Mouse (Mus musculus) limb, embryonic 13.5 days (tissue): ENCODE data around the gene Cplx3. TPM values are rescaled to one million over a fixed set of nuclear protein-coding genes. Genes with fewer than 3 reads are reported as not detected.

Experiments used
- ATAC-seq: fragments of 200-750 bp; cut with Nextera tagmentation; 2 replicates; pipeline ENCODE4 v1.8.0; 2017; ENCODE audit warnings: low read depth, moderate number of reproducible peaks, moderate TSS enrichment; ENCODE audit not compliant: low FRiP score
- H3K27ac ChIP-seq: fragments of 300-500 bp; sonication (generic); 2 replicates; pipeline ENCODE4 v1.5.1; 2015; ENCODE audit warnings: inconsistent platforms, mild to moderate bottlenecking, moderate library complexity
- H3K27me3 ChIP-seq: fragments of 300-500 bp; sonication (generic); 2 replicates; pipeline ENCODE4 v1.6.1; 2015; ENCODE audit warnings: mild to moderate bottlenecking, inconsistent platforms
- H3K36me3 ChIP-seq: fragments of 300-500 bp; sonication (generic); 2 replicates; pipeline ENCODE4 v1.6.1; 2015; ENCODE audit warnings: inconsistent platforms, mild to moderate bottlenecking, moderate library complexity
- H3K4me1 ChIP-seq: fragments of 300-500 bp; sonication (generic); 2 replicates; pipeline ENCODE4 v1.6.1; 2015; ENCODE audit warnings: inconsistent platforms
- H3K4me2 ChIP-seq: fragments of 300-500 bp; sonication (generic); replicated peaks from 2 replicates; pipeline ENCODE4 v1.6.1; 2015; ENCODE audit warnings: inconsistent platforms, mild to moderate bottlenecking, moderate library complexity
- H3K4me3 ChIP-seq: fragments of 300-500 bp; sonication (generic); 2 replicates; pipeline ENCODE4 v1.5.1; 2015; ENCODE audit warnings: moderate library complexity, mild to moderate bottlenecking, inconsistent platforms
- H3K9ac ChIP-seq: fragments of 300-500 bp; sonication (generic); 2 replicates; pipeline ENCODE4 v1.6.1; 2015; ENCODE audit warnings: mild to moderate bottlenecking, inconsistent platforms
- H3K9me3 ChIP-seq: fragments of 300-500 bp; sonication (generic); 2 replicates; pipeline ENCODE4 v1.6.1; 2016; ENCODE audit warnings: inconsistent platforms
- WGBS: fragments of 180-500 bp; shearing (Covaris S2); methylation state at CpG from one replicate; pipeline ENCODE4 v1.1.7; 2015; 5-methylcytosine and 5-hydroxymethylcytosine counted together
- polyA plus RNA-seq: library from polyadenylated mRNA; unstranded; fragments of >200 nt; fragmentation: Nextera tagmentation; extraction: Ambion mirVana; gene quantifications from 2 replicates; pipeline ENCODE4 v1.2.1, GENCODE M21; 2015

The Cplx3 gene
- polyA plus RNA-seq, 1 experiment from 2014 or later: not detected

DNA sequence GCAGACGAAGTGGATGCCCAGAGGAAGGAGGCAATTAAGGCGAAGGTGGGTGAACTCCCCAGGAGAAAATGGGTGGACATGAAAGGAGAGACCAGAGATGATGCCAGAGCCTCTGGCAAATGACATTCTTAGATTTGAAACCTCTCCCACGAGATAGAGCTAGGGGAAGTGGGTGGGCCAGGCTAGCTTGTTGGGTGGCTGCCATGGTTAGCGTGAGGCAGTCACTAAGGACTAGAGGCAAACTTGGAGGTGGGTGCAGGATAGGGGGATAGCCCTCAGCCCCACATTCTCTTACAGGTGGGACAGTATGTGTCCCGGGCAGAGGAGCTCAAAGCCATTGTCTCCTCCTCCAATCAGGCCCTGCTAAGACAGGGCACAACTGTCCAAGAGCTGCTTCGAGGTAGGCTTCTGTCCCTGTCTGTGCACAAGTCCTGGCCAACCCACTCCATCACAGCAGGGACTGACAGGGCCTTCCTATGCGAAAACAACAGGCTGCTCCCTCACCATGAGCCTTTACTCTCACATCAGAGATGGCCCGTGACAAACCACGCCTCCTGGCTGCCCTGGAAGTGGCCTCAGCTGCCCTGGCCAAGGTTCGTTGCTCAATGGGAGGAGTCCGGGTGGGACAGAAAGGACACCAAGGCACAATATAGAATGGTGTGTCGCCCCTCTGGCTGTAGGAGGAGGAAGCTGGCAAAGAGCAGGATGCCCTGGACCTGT is 12.5 kb downstream of the Cplx3 start:
- Histone ChIP-seq H3K4me1 (peaks cover 18% of the 10 kb centered on the region), H3K36me3 (peaks cover 43% of the 10 kb centered on the region), H3K4me2 (no peak overlapping the region), H3K9me3 (no peaks in the 10 kb centered on the region), H3K27me3 (no peaks in the 10 kb centered on the region), H3K9ac (no peak overlapping the region), H3K4me3 (no peak overlapping the region), H3K27ac (no peak overlapping the region)
- no peak for ATAC-seq
- whole genome bisulfite sequencing: 53% methylated on average over 12 of the region's 12 CpGs

DNA sequence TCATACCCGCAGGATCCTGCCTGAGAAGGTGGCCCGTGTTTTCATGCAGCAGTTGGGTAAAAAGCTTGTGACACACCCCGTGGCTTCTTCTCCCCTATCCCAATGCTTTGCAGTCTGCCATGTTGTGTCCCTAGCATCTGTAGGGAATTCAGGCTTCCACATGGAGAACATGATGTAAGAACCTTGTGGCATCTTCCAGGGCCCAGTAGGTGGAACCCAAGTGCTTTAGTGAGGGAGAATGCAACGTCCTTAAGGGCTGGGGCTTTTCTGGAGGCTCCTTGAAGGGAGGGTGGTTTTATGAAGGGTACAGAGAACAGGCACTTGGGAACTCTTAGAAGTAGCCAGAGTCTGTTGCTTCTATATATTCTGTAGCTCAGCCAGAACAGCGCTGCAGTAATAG is 15.4 kb downstream of the Cplx3 start:
- 30% methylated on average over 5 of the region's 5 CpGs for WGBS
- Histone ChIP-seq H3K27ac (no peak overlapping the region), H3K4me1 (peaks cover 21% of the 10 kb centered on the region), H3K9ac (peak overlapping the region; percentile 79; the same call in 1 of the 2 replicates), H3K4me3 (peak overlapping the region; percentile 72; the same call in 1 of the 2 replicates), H3K27me3 (no peaks in the 10 kb centered on the region), H3K4me2 (peak overlapping the region; percentile 89), H3K9me3 (no peaks in the 10 kb centered on the region), H3K36me3 (peaks cover 53% of the 10 kb centered on the region)
- ATAC-seq: no peak

DNA sequence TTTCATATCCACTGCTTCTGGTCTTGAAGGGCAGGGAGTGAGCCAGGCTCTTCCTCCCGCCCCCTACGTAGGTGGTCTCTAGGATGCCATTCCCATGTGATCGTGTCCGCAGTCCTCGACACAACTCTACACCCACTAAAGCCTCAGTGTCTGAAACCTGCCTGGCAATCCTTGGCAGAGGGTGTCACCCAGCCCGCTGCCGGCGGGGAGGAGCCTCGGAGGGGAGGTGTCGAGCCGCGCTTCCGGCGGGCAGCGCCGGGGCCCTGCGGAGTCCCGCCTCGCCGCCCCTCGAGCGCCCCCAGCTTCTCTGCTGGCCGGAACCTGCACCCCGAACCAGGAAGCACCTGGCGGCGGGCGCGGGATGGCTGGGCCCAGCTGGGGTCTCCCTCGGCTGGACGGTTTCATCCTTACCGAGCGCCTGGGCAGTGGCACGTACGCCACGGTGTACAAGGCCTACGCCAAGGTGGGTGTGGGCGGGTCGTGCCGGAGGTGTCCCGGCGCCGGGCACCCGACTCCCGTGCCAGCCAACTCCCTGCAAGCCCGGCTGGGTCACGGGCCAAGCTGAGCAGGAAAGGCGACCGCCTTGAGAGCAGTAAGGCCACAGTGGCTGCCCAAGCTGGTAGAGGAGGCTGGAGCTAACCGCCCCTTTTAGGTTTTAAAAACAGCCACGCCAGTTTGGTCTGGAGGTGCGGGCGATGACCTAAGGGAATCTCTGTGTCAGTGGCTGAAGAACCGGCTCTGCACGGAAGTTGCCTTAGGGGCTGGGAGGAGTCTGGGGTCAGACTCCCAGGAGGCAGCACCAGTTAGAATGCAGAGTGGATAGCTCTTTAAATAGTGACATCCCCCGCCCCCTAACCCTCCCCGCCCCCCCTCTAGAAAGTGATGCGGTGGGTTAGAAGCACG is 16.6 kb downstream of the Cplx3 start, which contains the start of gene Ulk3:
Ulk3 (plus strand) TSS at position 229 of the 903 bp plus-strand sequence.
- peaks cover 21% of the 10 kb centered on the region for H3K4me1 ChIP-seq
- H3K4me3 ChIP-seq: peak within 1 kb of the TSS; percentile 72
- peak within 1 kb of the TSS; percentile 79 for H3K9ac ChIP-seq
- H3K9me3 ChIP-seq: no peaks in the 10 kb centered on the region
- peaks cover 50% of the 10 kb centered on the region for H3K36me3 ChIP-seq
- peak within 1 kb of the TSS; percentile 85 for H3K27ac ChIP-seq
- no peaks in the 10 kb centered on the region for H3K27me3 ChIP-seq
- under 1% methylated on average over 58 of the region's 58 CpGs for WGBS
- H3K4me2 ChIP-seq: peak within 1 kb of the TSS; percentile 89
- peak; percentile 82 for ATAC-seq

DNA sequence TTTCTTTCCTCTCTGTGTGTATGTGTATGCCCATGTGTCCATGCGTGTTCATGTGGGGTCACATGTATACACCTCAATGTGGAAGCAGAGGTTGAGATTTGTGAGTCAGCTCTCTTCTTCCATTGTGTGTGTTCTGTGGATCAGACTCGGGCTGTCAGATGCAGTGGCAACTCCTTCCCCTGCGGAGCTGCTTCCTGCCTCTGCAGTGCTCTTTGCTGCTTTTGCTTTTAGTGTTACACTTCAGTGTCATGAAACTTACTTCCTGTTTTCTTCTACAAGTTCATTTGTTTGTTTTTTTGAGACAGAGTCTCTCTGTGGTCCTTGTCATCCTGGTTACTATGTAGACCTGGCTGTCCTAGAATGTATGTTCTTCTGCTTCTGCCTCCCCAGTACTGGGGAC is 21.1 kb downstream of the Cplx3 start:
- Histone ChIP-seq H3K4me3 (no peak overlapping the region), H3K9me3 (no peaks in the 10 kb centered on the region), H3K4me1 (peaks cover 8% of the 10 kb centered on the region), H3K36me3 (peaks cover 67% of the 10 kb centered on the region), H3K27ac (no peak overlapping the region), H3K4me2 (no peak overlapping the region), H3K9ac (no peak overlapping the region), H3K27me3 (no peaks in the 10 kb centered on the region)
- ATAC-seq: no peak
- 83% methylated on average over 3 of the region's 3 CpGs for WGBS

DNA sequence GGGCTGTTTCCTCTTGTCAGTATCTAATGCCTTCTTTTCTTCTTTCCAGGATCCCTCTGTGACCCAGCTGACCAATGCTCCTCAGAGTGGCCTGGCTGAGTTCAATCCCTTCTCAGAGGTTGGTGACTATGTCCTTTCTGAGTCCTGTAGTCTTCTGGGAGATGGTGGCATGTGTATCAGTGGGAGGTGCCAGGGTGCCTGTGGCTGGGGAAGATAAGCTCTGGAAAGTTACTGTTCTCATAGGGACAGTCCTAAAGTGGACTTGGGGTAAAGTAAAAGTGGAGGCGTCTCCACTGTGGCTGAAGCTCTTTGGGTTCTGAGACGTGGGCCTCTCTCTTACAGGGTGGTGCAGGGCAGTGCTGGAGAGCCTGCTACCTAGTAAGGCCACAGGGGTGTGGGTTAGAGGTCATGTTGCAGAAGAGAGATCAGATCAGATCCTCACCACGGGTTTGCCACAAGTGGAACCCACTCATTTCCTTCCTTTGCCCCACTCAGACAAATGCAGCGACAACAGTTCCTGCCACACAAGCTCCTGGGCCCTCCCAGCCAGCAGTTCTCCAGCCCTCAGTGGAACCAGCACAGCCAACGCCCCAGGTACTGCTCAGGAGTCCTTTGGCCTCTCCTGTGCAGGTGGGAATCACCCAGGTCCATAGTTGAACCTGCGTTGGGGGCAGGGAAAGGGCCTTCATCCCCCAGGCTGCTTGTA is 28.8 kb downstream of the Cplx3 start:
- H3K36me3 ChIP-seq: peaks cover 67% of the 10 kb centered on the region
- H3K27ac ChIP-seq: no peak overlapping the region
- no peak overlapping the region for H3K4me2 ChIP-seq
- H3K4me3 ChIP-seq: no peak overlapping the region
- H3K27me3 ChIP-seq: no peaks in the 10 kb centered on the region
- H3K4me1 ChIP-seq: no peaks in the 10 kb centered on the region
- H3K9me3 ChIP-seq: no peaks in the 10 kb centered on the region
- H3K9ac ChIP-seq: no peak overlapping the region
- 83% methylated on average over 6 of the region's 6 CpGs for WGBS
- no peak for ATAC-seq

DNA sequence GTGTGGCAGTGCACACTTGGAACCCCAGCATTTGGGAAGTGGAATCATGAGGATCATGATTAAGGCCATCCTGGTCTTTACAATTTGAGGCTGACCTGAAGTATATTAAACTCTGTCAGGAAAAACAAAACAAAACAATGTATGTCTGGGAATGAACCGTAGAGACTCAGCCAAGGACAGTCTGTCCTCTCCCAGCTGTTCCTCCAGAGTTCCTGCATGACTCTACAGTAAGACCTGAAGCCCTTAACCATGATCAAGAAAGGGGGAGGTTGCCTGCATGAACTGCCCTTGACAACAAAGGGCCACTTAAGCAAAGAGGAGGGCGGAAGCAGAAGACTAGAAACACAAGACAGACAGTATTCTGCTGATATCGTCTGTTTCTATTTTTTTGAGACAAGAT is 30.5 kb downstream of the Cplx3 start:
- H3K27ac ChIP-seq: no peak overlapping the region
- H3K9me3 ChIP-seq: no peaks in the 10 kb centered on the region
- WGBS: 86% methylated on average over 3 of the region's 3 CpGs
- no peaks in the 10 kb centered on the region for H3K27me3 ChIP-seq
- no peak overlapping the region for H3K4me2 ChIP-seq
- no peaks in the 10 kb centered on the region for H3K4me1 ChIP-seq
- no peak for ATAC-seq
- peaks cover 63% of the 10 kb centered on the region for H3K36me3 ChIP-seq
- no peak overlapping the region for H3K9ac ChIP-seq
- H3K4me3 ChIP-seq: no peak overlapping the region

DNA sequence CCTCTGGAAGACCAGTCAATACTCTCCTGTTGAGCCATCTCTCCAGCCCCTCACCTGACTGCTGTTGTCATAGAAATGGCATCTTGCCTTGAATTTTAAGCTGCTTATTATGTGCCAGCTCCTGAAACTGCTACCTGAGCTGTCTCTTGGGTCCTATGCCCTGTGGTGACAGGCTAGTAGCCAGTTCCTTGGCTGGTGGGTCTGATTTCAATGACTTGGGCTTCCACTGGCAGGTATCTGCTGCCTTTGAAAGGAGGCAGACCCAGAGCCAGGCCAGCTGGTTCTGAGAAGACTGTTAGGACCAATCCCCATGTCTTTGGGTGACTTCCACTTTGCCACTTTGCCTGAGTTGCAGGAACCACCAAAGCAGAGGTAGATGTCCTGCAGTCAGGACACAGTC is 31.7 kb downstream of the Cplx3 start:
- ATAC-seq: no peak
- no peaks in the 10 kb centered on the region for H3K27me3 ChIP-seq
- H3K36me3 ChIP-seq: peaks cover 61% of the 10 kb centered on the region
- H3K4me2 ChIP-seq: no peak overlapping the region
- H3K27ac ChIP-seq: no peak overlapping the region
- no peak overlapping the region for H3K9ac ChIP-seq
- no peaks in the 10 kb centered on the region for H3K9me3 ChIP-seq
- H3K4me1 ChIP-seq: no peaks in the 10 kb centered on the region
- H3K4me3 ChIP-seq: no peak overlapping the region

DNA sequence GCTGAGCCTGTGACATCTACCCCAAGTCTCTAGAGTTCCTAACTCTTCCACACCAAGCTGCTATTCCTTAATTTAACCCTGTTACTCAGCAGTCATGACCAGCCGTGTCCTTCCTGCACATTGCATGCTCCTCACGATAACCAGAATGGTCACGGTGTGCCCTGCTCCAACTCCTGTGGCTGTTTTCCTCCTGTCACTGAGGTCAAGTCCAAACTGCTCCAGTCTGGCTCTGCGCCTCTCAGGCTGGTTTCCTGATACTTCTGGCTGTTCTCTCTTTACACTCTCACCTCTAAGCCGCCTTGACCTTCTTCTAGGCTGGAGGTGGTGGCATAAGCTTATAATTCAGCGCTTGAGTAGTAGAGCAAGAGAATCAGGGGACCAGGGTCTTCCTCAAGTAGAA is 37.6 kb downstream of the Cplx3 start:
- no peak for ATAC-seq
- H3K27ac ChIP-seq: no peak overlapping the region
- H3K4me2 ChIP-seq: no peak overlapping the region
- H3K4me3 ChIP-seq: no peak overlapping the region
- H3K36me3 ChIP-seq: peaks cover 46% of the 10 kb centered on the region
- WGBS: 94% methylated on average over 6 of the region's 6 CpGs
- H3K27me3 ChIP-seq: no peaks in the 10 kb centered on the region
- H3K4me1 ChIP-seq: peaks cover 28% of the 10 kb centered on the region
- no peaks in the 10 kb centered on the region for H3K9me3 ChIP-seq
- no peak overlapping the region for H3K9ac ChIP-seq

DNA sequence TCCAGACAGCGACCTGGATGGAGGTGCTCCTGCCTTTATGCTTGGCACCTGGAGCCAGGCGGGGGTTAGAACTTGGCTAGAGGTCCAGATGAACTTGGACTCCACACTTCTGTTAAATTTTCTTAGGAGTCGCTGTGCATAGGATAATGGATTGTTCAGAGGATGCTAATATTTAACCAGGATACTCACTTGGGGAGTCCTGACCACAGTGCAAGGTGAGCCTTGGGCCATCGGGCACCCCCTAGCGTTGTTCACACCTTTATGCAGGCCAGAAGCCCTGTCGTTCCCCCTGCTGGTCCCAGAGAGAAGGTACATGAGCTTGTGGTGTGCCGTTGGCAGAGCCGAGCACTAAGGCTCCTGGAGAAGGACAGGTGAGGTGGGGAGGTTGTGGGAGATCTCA is 39.2 kb downstream of the Cplx3 start:
- peak overlapping the region; percentile 81 for H3K27ac ChIP-seq
- peaks cover 36% of the 10 kb centered on the region for H3K36me3 ChIP-seq
- no peak for ATAC-seq
- H3K4me3 ChIP-seq: no peak overlapping the region
- H3K9me3 ChIP-seq: no peaks in the 10 kb centered on the region
- H3K4me2 ChIP-seq: no peak overlapping the region
- H3K4me1 ChIP-seq: peaks cover 45% of the 10 kb centered on the region
- H3K9ac ChIP-seq: no peak overlapping the region
- 49% methylated on average over 8 of the region's 8 CpGs for WGBS
- H3K27me3 ChIP-seq: no peaks in the 10 kb centered on the region

DNA sequence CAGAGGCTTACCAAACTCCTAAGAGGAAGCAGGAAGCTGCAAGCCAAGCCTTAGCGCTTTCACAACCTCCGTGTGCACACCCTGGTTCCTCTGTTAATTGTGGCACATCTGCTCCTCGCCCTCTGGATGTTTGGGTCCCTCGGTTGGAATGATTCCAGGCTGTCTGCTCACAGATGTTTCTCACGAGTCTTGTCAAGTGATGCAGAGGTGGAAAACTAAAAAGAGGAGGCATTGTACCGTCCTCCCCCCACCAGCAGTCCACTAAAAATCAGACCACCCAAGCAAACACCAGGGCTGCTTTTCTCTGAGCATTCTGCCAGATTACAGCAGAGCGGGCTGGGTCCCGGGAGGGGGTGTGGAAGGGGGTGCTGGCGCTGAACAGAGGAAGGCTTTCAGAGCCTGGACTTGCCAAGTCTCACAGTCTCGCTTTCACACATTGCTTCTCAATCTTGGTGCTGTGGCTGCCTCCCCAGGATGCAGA is 40.3 kb downstream of the Cplx3 start:
- Histone ChIP-seq H3K27ac (peak overlapping the region; percentile 81), H3K36me3 (peaks cover 29% of the 10 kb centered on the region), H3K4me2 (peak overlapping the region; percentile 38), H3K4me3 (no peak overlapping the region), H3K9ac (peak overlapping the region; percentile 10; the same call in 1 of the 2 replicates), H3K27me3 (no peaks in the 10 kb centered on the region), H3K9me3 (no peaks in the 10 kb centered on the region), H3K4me1 (peaks cover 52% of the 10 kb centered on the region)
- ATAC-seq: peak; percentile 66
- 31% methylated on average over 10 of the region's 10 CpGs for WGBS

DNA sequence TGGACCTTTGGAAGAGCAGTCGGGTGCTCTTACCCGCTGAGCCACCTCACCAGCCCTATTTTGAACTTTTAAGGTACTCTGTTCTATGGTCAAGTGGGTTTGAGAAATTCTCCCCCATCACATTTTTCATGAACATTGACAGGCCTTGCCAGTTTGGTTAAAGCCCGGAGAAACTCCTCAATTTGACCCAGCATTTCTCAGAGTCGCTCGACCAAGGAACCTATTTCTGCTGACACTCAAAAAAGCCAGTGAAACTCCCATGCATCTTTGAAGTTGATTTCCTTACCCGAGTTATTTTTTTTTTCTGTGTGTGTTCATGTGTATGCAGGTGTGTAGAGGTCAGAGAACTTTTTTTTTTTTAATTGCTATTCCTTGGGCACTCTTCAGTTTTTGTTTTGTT is 41.5 kb downstream of the Cplx3 start:
- Histone ChIP-seq H3K4me3 (no peak overlapping the region), H3K4me1 (peaks cover 56% of the 10 kb centered on the region), H3K36me3 (peaks cover 20% of the 10 kb centered on the region), H3K27ac (no peak overlapping the region; the same call in 1 of the 2 replicates), H3K9me3 (no peaks in the 10 kb centered on the region), H3K27me3 (no peaks in the 10 kb centered on the region), H3K4me2 (no peak overlapping the region), H3K9ac (no peak overlapping the region)
- 87% methylated on average over 6 of the region's 6 CpGs for WGBS
- no peak for ATAC-seq
